Mouse (Mus musculus) cerebellum, adult 11 months (tissue): ENCODE data around the gene Mrps23.
"Not testable (repeated sequence)": the region's sequence is repeated elsewhere in the genome, so short reads cannot be mapped to it uniquely, and the experiment has no call there.

Experiments used
- DNase-seq: peaks from one replicate; pipeline ENCODE4 v3.0.0; 2022

Gene Mrps23

DNA sequence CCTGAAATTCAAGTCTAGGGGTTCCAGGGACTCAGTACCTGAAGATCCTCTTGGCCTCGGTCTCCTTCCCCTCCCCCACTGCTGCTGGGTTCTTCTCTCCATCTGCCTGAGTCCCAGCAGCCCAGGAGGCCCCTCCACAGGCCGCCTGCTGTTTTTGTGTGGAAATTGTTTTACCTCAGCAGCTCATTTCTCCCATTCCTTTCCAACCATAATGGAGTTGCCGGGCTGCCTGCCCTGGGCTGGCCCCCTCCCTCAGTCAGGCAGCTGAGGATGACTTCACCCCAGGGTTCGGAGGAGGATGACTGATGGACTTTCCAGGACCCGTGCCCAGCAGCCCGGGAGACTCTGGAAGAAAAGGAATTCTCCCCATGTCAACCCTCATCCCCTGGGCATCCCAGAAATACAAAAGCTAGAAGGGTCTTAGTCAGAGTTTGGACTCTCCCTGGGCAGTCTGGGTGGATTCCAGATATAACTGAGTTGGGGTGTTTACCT lies 23.7 kb upstream of the Mrps23 start:
- no peak for DNase-seq

- DNase-seq: no peak
Measured at GRCm38 (mm10) chr11:88180959-88181619, 23.1 kb upstream of the Mrps23 start.

DNA sequence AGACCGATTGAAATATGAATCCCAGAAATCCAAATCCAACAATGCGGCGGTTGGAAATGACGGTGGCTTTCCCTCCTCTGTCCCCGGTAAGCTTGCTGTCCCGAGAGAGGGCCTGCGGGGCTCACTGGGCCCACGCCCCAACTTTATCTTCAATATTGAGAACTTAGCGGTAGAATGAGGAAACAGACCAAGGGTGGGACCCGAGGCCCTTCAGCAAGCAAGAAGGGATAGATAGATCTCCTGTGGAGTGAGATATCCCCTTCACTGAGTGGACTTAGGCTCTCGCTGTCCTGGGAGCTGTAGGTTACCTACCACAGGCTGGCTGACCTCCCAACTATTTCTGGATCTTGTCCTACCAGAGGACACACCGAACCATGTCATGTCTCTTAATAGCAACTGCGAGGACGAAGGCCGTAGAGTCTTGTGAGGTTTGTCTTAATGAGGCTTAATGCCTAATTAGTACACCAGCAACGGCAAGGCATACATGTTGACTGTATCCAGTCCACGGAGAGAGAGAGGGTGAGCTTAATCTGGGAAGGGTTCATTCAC lies 19.5 kb upstream of the Mrps23 start:
- DNase-seq: no peak

DNA sequence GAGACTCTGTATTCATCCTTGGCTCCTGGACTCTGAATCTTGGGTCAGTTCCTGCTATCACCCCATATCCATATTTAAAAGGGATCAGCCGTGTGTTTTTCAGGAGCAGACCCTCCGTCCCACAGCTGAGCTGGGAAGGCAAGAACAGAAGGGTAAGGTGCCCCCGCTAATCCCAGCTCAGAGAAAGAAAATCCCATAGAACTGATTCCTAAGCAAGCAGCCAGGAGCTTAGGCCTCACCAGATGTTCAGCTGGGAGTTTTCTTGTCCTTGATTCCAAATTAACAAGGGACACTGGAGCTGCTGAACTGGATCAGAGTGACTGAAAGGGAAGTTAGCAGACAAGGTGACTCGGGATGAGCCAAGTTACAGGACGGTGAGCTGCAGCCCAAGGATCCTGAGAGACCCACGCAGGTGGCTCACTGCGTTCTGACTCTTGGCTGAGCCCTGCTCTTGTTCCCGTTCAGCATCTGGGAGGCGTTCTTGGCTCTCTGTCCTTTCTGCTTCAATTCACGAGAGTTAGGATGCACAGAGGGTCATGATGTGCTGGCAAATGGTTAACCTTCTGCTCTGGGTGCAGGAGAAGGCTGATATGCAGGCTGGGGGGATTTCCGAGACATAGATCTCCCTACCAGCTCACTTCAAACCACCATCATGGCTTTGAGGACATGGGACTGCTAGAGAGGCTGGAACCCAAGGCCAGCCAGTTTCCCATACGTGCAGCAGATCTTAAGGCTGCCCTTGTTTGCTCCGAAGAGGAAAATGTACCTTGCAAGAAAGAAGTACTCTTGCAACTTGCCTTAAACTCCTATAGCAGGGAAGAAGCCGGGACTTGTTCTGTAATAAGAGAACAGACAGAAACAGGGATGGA lies 17.9 kb upstream of the Mrps23 start:
- DNase-seq: no peak

GRCm38 (mm10) chr11:88186947-88187243 lies 17.3 kb upstream of the Mrps23 start:
- DNase-seq: no peak

- DNase-seq: peak; percentile 88
Measured at GRCm38 (mm10) chr11:88187417-88188133, 16.6 kb upstream of the Mrps23 start.

- no peak for DNase-seq
Measured at GRCm38 (mm10) chr11:88188216-88188615, 16.0 kb upstream of the Mrps23 start.

- no peak for DNase-seq
Measured at GRCm38 (mm10) chr11:88188635-88189034, 15.6 kb upstream of the Mrps23 start.

- DNase-seq: no peak
Measured at GRCm38 (mm10) chr11:88192595-88192994, 11.6 kb upstream of the Mrps23 start.

DNA sequence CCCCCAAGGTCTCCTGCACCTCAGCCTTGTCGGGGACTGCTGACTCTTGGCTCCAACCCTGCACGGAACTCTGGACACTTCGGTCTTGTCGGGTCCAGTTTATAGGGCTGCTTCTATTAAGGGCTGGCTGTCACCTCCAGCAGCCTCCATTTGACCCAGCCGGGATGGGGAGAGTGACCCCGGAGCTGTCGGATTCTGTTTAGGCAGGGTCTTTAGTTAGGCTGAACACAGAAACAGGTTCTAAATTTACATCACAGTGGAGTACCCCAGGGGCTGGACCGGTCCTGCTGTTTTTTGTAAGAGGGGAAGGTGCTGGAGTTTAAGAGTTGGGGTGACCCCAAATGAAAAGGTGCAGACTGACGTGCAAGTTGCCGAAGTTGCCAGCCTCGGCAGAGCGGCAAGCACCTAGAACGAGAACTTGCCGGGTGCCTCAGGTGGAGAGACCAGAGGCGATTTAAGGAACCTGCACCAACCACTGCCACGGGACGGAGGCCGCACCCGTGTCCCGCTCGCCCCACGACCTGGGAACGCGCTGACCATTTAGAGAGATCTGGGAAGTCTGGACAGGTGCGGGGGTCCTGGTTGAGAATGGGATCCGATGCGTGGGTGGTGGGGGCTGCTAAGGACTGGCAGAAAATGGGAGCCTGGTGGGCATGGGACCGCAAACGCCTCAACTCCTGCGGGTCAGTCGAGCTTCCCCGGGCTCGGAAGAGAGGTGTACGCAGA lies 10.9 kb upstream of the Mrps23 start:
- DNase-seq: no peak

GRCm38 (mm10) chr11:88193824-88194696 lies 10.1 kb upstream of the Mrps23 start:
- DNase-seq: no peak

- not testable (repeated sequence) for DNase-seq
Measured at GRCm38 (mm10) chr11:88195699-88196098, 8.5 kb upstream of the Mrps23 start.

DNA sequence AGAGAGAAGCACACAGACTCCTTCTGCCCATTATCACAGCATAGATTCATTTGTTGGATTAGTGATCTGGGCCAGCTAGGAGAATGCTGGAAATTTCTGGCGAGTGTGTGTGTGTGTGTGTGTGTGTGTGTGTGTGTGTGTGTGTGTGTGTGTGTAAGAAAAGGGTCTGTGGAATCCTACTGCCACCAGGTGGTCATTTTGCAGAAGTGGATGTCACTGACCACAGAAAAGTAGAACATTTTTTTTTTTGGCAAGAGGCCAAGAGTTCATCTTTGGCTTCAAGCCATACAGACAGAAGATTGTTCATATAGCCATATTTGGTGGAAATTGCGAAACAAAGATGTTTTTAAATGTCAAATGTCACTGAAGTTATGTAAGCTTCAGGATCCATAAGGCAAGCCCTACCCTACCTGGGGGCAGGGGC lies 7.0 kb upstream of the Mrps23 start:
- peak; percentile 51 for DNase-seq

DNA sequence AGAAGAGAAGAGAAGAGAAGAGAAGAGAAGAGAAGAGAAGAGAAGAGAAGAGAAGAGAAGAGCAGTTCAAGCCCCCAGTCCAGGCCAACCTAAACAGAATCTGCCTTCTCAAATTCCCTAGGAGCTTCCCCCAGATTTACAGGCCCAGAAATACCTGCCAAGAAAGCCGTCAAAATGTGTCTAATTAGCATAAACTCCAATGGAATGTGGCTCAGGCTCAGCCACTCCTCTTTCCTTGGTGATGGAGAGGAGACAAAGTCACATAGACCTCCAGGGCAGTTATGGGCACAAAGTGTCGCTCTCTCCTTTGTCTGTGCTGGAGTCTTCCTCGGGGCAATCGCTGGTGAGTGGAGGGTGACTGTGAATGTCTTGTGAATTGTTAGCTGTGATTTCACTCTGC lies 6.0 kb upstream of the Mrps23 start:
- DNase-seq: no peak

- DNase-seq: no peak
Measured at GRCm38 (mm10) chr11:88201172-88201571, 3.0 kb upstream of the Mrps23 start.

DNA sequence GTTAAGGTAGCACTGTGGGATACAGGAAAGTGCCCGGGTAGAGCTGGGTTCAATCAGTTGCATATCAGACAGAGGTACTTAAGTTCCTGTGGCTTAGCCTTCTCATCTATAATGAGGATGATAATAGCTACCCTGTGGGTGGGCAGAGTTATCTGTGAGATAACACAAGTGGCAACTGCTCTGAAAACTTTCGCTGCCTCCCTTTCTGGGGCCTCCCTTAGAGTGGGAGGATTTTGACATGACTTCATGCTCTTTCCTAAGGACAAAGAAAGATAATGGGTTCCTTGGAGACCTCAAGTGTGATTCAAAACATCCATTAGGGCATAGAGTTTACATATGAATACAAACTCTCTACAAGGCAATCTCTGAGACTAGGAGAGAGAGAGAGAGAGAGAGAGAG lies 2.1 kb upstream of the Mrps23 start:
- DNase-seq: no peak

DNA sequence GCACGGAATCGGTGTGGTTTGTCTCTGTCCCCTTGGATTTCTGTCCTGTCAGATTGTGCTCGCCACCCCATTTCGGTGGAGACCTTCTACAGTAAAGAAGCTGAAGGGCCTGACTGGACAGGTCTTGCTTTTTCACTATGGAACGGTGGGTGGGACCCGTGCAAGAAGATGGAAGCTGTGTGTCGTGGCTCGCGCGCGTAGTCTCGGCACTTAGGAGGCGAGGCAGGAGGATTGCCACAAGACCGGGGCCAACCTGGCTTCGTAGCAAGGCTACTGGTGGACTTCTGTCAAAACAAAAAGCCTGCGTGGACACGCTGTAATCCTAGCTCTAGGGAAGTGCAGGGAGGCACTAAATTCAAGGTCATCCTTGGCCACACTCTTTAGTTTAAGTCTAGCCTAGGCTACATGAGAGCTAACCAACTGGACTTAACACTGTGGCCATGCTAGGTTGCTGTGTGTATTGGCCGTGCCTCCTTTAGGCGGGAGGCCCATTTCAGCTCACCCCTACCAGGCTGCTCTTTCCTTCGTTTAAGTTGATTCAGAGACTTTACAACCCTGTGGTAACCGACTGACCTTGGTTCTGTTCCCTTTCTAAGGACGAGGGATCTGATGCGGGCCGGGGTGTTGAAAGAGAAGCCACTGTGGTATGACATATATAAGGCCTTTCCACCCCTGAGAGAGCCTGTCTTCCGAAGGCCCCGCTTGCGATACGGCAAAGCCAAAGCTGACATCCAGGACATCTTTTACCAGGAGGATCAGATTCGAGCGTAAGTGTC lies 593 bp downstream of the Mrps23 start:
- no peak for DNase-seq

GRCm38 (mm10) chr11:88206576-88206975 lies 2.4 kb downstream of the Mrps23 start:
- DNase-seq: not testable (repeated sequence)

GRCm38 (mm10) chr11:88207697-88208096 lies 3.5 kb downstream of the Mrps23 start:
- no peak for DNase-seq

GRCm38 (mm10) chr11:88211824-88212582 lies 7.8 kb downstream of the Mrps23 start:
- DNase-seq: no peak
